Comparison of ENCODE assay signal across 8 mouse cellular contexts in genomic region chr11:69948763-69949150, GRCm38 (mm10). TPM values are rescaled to one million over a fixed set of nuclear protein-coding genes. Genes with fewer than 3 reads are reported as not detected.
DNase-seq lines count a peak whose midpoint lies in the region; ATAC-seq and TF ChIP-seq lines count a peak whose summit lies in the region.

No protein-coding gene starts in this region.

- peaks cover 10% of the 10 kb centered on the region; the same call in 1 of the 2 replicates for H3K27me3 ChIP-seq in embryonic facial prominence, embryonic 10.5 days (replicated peaks; ENCODE audit: low read depth, poor library complexity, severe bottlenecking)
- H3K27me3 ChIP-seq in midbrain, embryonic 11.5 days (ENCODE audit: control insufficient read depth, insufficient read depth, low read length): no peaks in the 10 kb centered on the region
- no peaks in the 10 kb centered on the region for H3K27me3 ChIP-seq in small intestine, adult 2 months (ENCODE audit: control insufficient read depth, insufficient read depth, low read length)

- peaks cover 34% of the 10 kb centered on the region for H3K4me1 ChIP-seq in embryonic facial prominence, embryonic 10.5 days
- peaks cover 9% of the 10 kb centered on the region for H3K4me1 ChIP-seq in midbrain, embryonic 11.5 days (ENCODE audit: control insufficient read depth, insufficient read depth, low read length)
- peaks cover 6% of the 10 kb centered on the region for H3K4me1 ChIP-seq in small intestine, adult 2 months (ENCODE audit: control insufficient read depth, insufficient read depth, insufficient read length, low read length)

- ATAC-seq in midbrain, embryonic 11.5 days (ENCODE audit: low FRiP score): peak; percentile 65

- no peak for TF ChIP-seq POLR2A in small intestine, adult 2 months (IDR thresholded peaks at IDR 0.05; ENCODE audit: low read depth, low read length)

- TF ChIP-seq CTCF in small intestine, adult 2 months (IDR thresholded peaks at IDR 0.05; ENCODE audit: extremely low read depth, insufficient read length, insufficient replicate concordance, low read depth, low read length): peak; percentile 96

- H3K9me3 ChIP-seq in embryonic facial prominence, embryonic 10.5 days: no peaks in the 10 kb centered on the region
- no peaks in the 10 kb centered on the region for H3K9me3 ChIP-seq in midbrain, embryonic 11.5 days (ENCODE audit: control insufficient read depth, low read length)

- WGBS in embryonic facial prominence, embryonic 10.5 days: 1% methylated on average over 14 of the region's 14 CpGs
- WGBS in midbrain, embryonic 11.5 days: under 1% methylated on average over 14 of the region's 14 CpGs
- under 1% methylated on average over 14 of the region's 14 CpGs for WGBS in small intestine, adult 2 months

- H3K4me3 ChIP-seq in embryonic facial prominence, embryonic 10.5 days: peak overlapping the region; percentile 62
- peak overlapping the region; percentile 49 for H3K4me3 ChIP-seq in midbrain, embryonic 11.5 days (ENCODE audit: low read depth, low read length)
- H3K4me3 ChIP-seq in small intestine, adult 2 months (ENCODE audit: low read depth, low read length): peak overlapping the region; percentile 56

- H3K27ac ChIP-seq in embryonic facial prominence, embryonic 10.5 days (replicated peaks): peak overlapping the region; percentile 95
- peak overlapping the region; percentile 74 for H3K27ac ChIP-seq in midbrain, embryonic 11.5 days (ENCODE audit: low read depth, low read length)
- H3K27ac ChIP-seq in small intestine, adult 2 months (ENCODE audit: insufficient read depth, low read depth, low read length): no peak overlapping the region

- peak; percentile 48 for DNase-seq in right cerebral cortex, adult 18-20 months
- DNase-seq in right cerebral cortex, postnatal 36 days (ENCODE audit: low spot score in 2 of 2): no peak
- DNase-seq in embryonic facial prominence, embryonic 10.5 days (ENCODE audit: low spot score): peak; percentile 91
- peak; percentile 99 for DNase-seq in heart, adult 11 months
- peak; percentile 89 for DNase-seq in kidney, adult 11 months
- DNase-seq in left cerebral cortex, postnatal 4 days: peak; percentile 88
- peak; percentile 99 for DNase-seq in midbrain, embryonic 11.5 days (ENCODE audit: low spot score, missing footprints)

- peaks cover 28% of the 10 kb centered on the region for H3K36me3 ChIP-seq in embryonic facial prominence, embryonic 10.5 days (replicated peaks)
- H3K36me3 ChIP-seq in midbrain, embryonic 11.5 days (ENCODE audit: control insufficient read depth, insufficient read depth, low read length): no peaks in the 10 kb centered on the region
- no peaks in the 10 kb centered on the region for H3K36me3 ChIP-seq in small intestine, adult 2 months (ENCODE audit: control insufficient read depth, insufficient read depth, low read length)

- H3K4me2 ChIP-seq in midbrain, embryonic 11.5 days: peak overlapping the region; percentile 61

- intact Hi-C loops in left cerebral cortex, postnatal 4 days (cut with DNase I): no loop called here

- peak overlapping the region; percentile 78 for H3K9ac ChIP-seq in midbrain, embryonic 11.5 days (ENCODE audit: low read length)

RNA-seq across cellular contexts. Expression of gene Slc2a4, which starts 0.8 kb away (rescaled TPM):
- 18.6 and 23.7 TPM in 2 replicates for polyA plus RNA-seq in embryonic facial prominence, embryonic 10.5 days (2016; fragmentation: Nextera tagmentation; extraction: Ambion mirVana)
- total RNA-seq in left cerebral cortex, postnatal 4 days (2021): 1 to 10 TPM; 1.7 to 3.2 TPM
- 6.3 and 7.8 TPM in 2 replicates for polyA plus RNA-seq in midbrain, embryonic 11.5 days (2014; fragmentation: Nextera tagmentation; extraction: Ambion mirVana)
- 11.2 and 12.9 TPM in 2 replicates for polyA plus RNA-seq in small intestine, adult 2 months (2012; rRNA removed)

RNA-seq across cellular contexts. Expression of gene Ybx2, which starts 13.2 kb away (rescaled TPM):
- 5.1 and 5.8 TPM in 2 replicates for polyA plus RNA-seq in embryonic facial prominence, embryonic 10.5 days (2016; fragmentation: Nextera tagmentation; extraction: Ambion mirVana)
- total RNA-seq in left cerebral cortex, postnatal 4 days (2021): 10 to 100 TPM; 16.1 to 23.5 TPM
- 3.2 and 5.1 TPM in 2 replicates for polyA plus RNA-seq in midbrain, embryonic 11.5 days (2014; fragmentation: Nextera tagmentation; extraction: Ambion mirVana)
- polyA plus RNA-seq in small intestine, adult 2 months (2012; rRNA removed): 10.6 and 11.4 TPM in 2 replicates

RNA-seq across cellular contexts. Expression of gene Cldn7, which starts 15.8 kb away (rescaled TPM):
- 56.3 and 56.4 TPM in 2 replicates for polyA plus RNA-seq in embryonic facial prominence, embryonic 10.5 days (2016; fragmentation: Nextera tagmentation; extraction: Ambion mirVana)
- not detected for total RNA-seq in left cerebral cortex, postnatal 4 days (2021)
- 2.3 and 2.7 TPM in 2 replicates for polyA plus RNA-seq in midbrain, embryonic 11.5 days (2014; fragmentation: Nextera tagmentation; extraction: Ambion mirVana)
- polyA plus RNA-seq in small intestine, adult 2 months (2012; rRNA removed): 521 and 1,844 TPM in 2 replicates

RNA-seq across cellular contexts. Expression of gene Eif5a, which starts 27.0 kb away (rescaled TPM):
- polyA plus RNA-seq in embryonic facial prominence, embryonic 10.5 days (2016; fragmentation: Nextera tagmentation; extraction: Ambion mirVana): 2,818 and 3,035 TPM in 2 replicates
- 100 to 1,000 TPM; 539 to 555 TPM for total RNA-seq in left cerebral cortex, postnatal 4 days (2021)
- polyA plus RNA-seq in midbrain, embryonic 11.5 days (2014; fragmentation: Nextera tagmentation; extraction: Ambion mirVana): 1,778 and 1,800 TPM in 2 replicates
- polyA plus RNA-seq in small intestine, adult 2 months (2012; rRNA removed): 136 and 230 TPM in 2 replicates

RNA-seq across cellular contexts. Expression of gene Ctdnep1, which starts 32.2 kb away (rescaled TPM):
- 23.9 and 25.3 TPM in 2 replicates for polyA plus RNA-seq in embryonic facial prominence, embryonic 10.5 days (2016; fragmentation: Nextera tagmentation; extraction: Ambion mirVana)
- 100 to 1,000 TPM in 1 of 2 experiments, 10 to 100 TPM in 1; 89.3 to 102 TPM for total RNA-seq in left cerebral cortex, postnatal 4 days (2021)
- 20.7 and 22.6 TPM in 2 replicates for polyA plus RNA-seq in midbrain, embryonic 11.5 days (2014; fragmentation: Nextera tagmentation; extraction: Ambion mirVana)
- 59.7 and 116 TPM in 2 replicates for polyA plus RNA-seq in small intestine, adult 2 months (2012; rRNA removed)

Comparison
In these comparisons a context has a peak if more than half of its experiments do, and no peak if none do; other contexts are left out.
1. DNase-seq: peak in right cerebral cortex, adult 18-20 months (single experiment), embryonic facial prominence, embryonic 10.5 days (single experiment), heart, adult 11 months (single experiment), kidney, adult 11 months (single experiment), left cerebral cortex, postnatal 4 days (single experiment) and midbrain, embryonic 11.5 days (single experiment); none in right cerebral cortex, postnatal 36 days (0 of 2).
2. Peak in every context shown above with its lines, with median percentiles within 50 percentile points of each other: H3K4me3 ChIP-seq.